Mouse (Mus musculus) myocyte (in vitro differentiated cells): Measurements from ENCODE around the gene Spint5. TPM values are rescaled to one million over a fixed set of nuclear protein-coding genes. Genes with fewer than 3 reads are reported as not detected.

Source experiments
- H3K27me3 ChIP-seq: one replicate; pipeline ENCODE4 v1.6.1; 2011; ENCODE audit not compliant: control insufficient read depth, insufficient read depth, insufficient read length
- H3K36me3 ChIP-seq: one replicate; pipeline ENCODE4 v1.6.1; 2011; ENCODE audit not compliant: control insufficient read depth, insufficient read depth
- H3K4me2 ChIP-seq: one replicate; pipeline ENCODE4 v1.6.1; 2011; ENCODE audit warnings: low read depth, control low read depth
- H3K4me3 ChIP-seq: one replicate; pipeline ENCODE4 v1.5.1; 2011; ENCODE audit warnings: mild to moderate bottlenecking, control low read depth, moderate library complexity
- H3K79me2 ChIP-seq: one replicate; pipeline ENCODE4 v1.6.1; 2011; ENCODE audit not compliant: control insufficient read depth, insufficient read depth
- H3ac ChIP-seq: one replicate; pipeline ENCODE4 v1.6.1; 2011; ENCODE audit not compliant: control insufficient read depth, insufficient read length
- CEBPB ChIP-seq: IDR thresholded peaks from 2 replicates; pipeline ENCODE4 v1.6.1; 2011; ENCODE audit warnings: mild to moderate bottlenecking, moderate library complexity; ENCODE audit not compliant: poor library complexity, insufficient read depth, severe bottlenecking
- E2F4 ChIP-seq: IDR thresholded peaks from one replicate; pipeline ENCODE4 v1.6.1; 2011; ENCODE audit warnings: mild to moderate bottlenecking, control low read depth, moderate library complexity; ENCODE audit not compliant: insufficient read depth
- MAX ChIP-seq: IDR thresholded peaks from one replicate; pipeline ENCODE4 v1.6.1; 2011; ENCODE audit warnings: low read depth, mild to moderate bottlenecking, control low read depth
- MYOD1 ChIP-seq, 3 experiments: IDR thresholded peaks; one replicate each; pipeline ENCODE4 v1.6.1; 2011; ENCODE audit warnings: control low read depth in 2 of 3, low read depth in 2 of 3, mild to moderate bottlenecking in 2 of 3, moderate library complexity in 1 of 3; ENCODE audit not compliant: insufficient read length in 2 of 3, control insufficient read depth in 1 of 3
- MYOG ChIP-seq, 3 experiments: IDR thresholded peaks; one replicate each; pipeline ENCODE4 v1.6.1; 2011; ENCODE audit warnings: control low read depth in 2 of 3, low read depth in 2 of 3, mild to moderate bottlenecking in 2 of 3; ENCODE audit not compliant: insufficient read length in 2 of 3, control insufficient read depth in 1 of 3, insufficient read depth in 1 of 3
- POLR2A ChIP-seq: IDR thresholded peaks from one replicate; pipeline ENCODE4 v1.6.1; 2011; ENCODE audit warnings: low read depth, mild to moderate bottlenecking, control low read depth, moderate library complexity; ENCODE audit not compliant: insufficient read length
- POLR2AphosphoS2 ChIP-seq: IDR thresholded peaks from one replicate; pipeline ENCODE4 v1.6.1; 2011; ENCODE audit warnings: low read depth, control low read depth; ENCODE audit not compliant: insufficient read length
- REST ChIP-seq: IDR thresholded peaks from one replicate; pipeline ENCODE4 v1.6.1; 2011; ENCODE audit warnings: mild to moderate bottlenecking, control low read depth, moderate library complexity; ENCODE audit not compliant: insufficient read depth, insufficient read length
- SRF ChIP-seq: IDR thresholded peaks from one replicate; pipeline ENCODE4 v1.6.1; 2011; ENCODE audit warnings: low read depth; ENCODE audit not compliant: control insufficient read depth, insufficient read length
- TCF12 ChIP-seq: IDR thresholded peaks from one replicate; pipeline ENCODE4 v1.6.1; 2011; ENCODE audit warnings: mild to moderate bottlenecking, control low read depth; ENCODE audit not compliant: poor library complexity, insufficient read depth, severe bottlenecking
- TCF3 ChIP-seq: IDR thresholded peaks from one replicate; pipeline ENCODE4 v1.6.1; 2011; ENCODE audit warnings: low read depth, control low read depth; ENCODE audit not compliant: insufficient read length
- USF1 ChIP-seq: IDR thresholded peaks from one replicate; pipeline ENCODE4 v1.6.1; 2011; ENCODE audit warnings: low read depth, mild to moderate bottlenecking, control low read depth, moderate library complexity
- polyA plus RNA-seq: library from polyadenylated mRNA; unstranded; fragments of >200 nt; fragmentation: generic; extraction: Trizol; gene quantifications from one replicate; pipeline ENCODE4 v1.2.1, GENCODE M21; 2012; ENCODE audit warnings: missing spikeins

Gene Spint5
- polyA plus RNA-seq, 1 experiment, result not detected

- Histone ChIP-seq H3ac (no peak overlapping the region), H3K4me3 (no peak overlapping the region), H3K79me2 (no peaks in the 10 kb centered on the region), H3K4me2 (no peak overlapping the region), H3K27me3 (peaks cover 41% of the 10 kb centered on the region), H3K36me3 (no peaks in the 10 kb centered on the region)
- no peak for TF ChIP-seq E2F4
- no peak for TF ChIP-seq MAX
- no peak for TF ChIP-seq REST
- no peak for TF ChIP-seq CEBPB
- no peak for TF ChIP-seq POLR2A
- TF ChIP-seq SRF, result no peak
- TF ChIP-seq POLR2AphosphoS2, result no peak
- TF ChIP-seq USF1, result no peak
- no peak for TF ChIP-seq MYOD1 (IDR thresholded peaks at IDR 0.05; ENCODE audit: control insufficient read depth in 1 of 3, insufficient read length in 2 of 3, low read depth in 2 of 3)
- no peak for TF ChIP-seq TCF3
Measured at GRCm38 (mm10) chr2:164723276-164723675, 8.2 kb downstream of the Spint5 start.

- no peaks in the 10 kb centered on the region for H3K79me2 ChIP-seq
Measured at GRCm38 (mm10) chr2:164725895-164726619, 11.0 kb downstream of the Spint5 start.

GRCm38 (mm10) chr2:164731719-164732118, 16.6 kb downstream of the Spint5 start:
- no peaks in the 10 kb centered on the region for H3K79me2 ChIP-seq
- peaks cover 18% of the 10 kb centered on the region for H3K27me3 ChIP-seq
- no peak overlapping the region for H3K4me3 ChIP-seq
- H3K36me3 ChIP-seq, result no peaks in the 10 kb centered on the region
- no peak overlapping the region for H3K4me2 ChIP-seq
- H3ac ChIP-seq, result no peak overlapping the region
- TF ChIP-seq E2F4, result no peak

More at GRCm38 (mm10) chr2:164725895-164726619, 11.0 kb downstream of the Spint5 start:
- H3ac ChIP-seq, result no peak overlapping the region
- TF ChIP-seq POLR2AphosphoS2 (no peak), MYOG (IDR thresholded peaks at IDR 0.05; ENCODE audit: control insufficient read depth in 1 of 3, insufficient read depth in 1 of 3, insufficient read length in 2 of 3, low read depth in 2 of 3) (no peak), MAX (no peak), MYOD1 (IDR thresholded peaks at IDR 0.05; ENCODE audit: control insufficient read depth in 1 of 3, insufficient read length in 2 of 3, low read depth in 2 of 3) (no peak), REST (no peak), TCF3 (no peak), POLR2A (no peak)
- no peak overlapping the region for H3K4me3 ChIP-seq
- H3K4me2 ChIP-seq, result no peak overlapping the region
- H3K27me3 ChIP-seq, result peaks cover 37% of the 10 kb centered on the region
- no peaks in the 10 kb centered on the region for H3K36me3 ChIP-seq

GRCm38 (mm10) chr2:164733259-164733658, 18.2 kb downstream of the Spint5 start:
- Histone ChIP-seq H3K27me3 (peaks cover 10% of the 10 kb centered on the region), H3K4me2 (no peak overlapping the region), H3ac (no peak overlapping the region), H3K4me3 (no peak overlapping the region), H3K36me3 (no peaks in the 10 kb centered on the region), H3K79me2 (no peaks in the 10 kb centered on the region)
- no peak for TF ChIP-seq USF1
- no peak for TF ChIP-seq POLR2A
- TF ChIP-seq POLR2AphosphoS2, result no peak
- no peak for TF ChIP-seq MYOG (IDR thresholded peaks at IDR 0.05; ENCODE audit: control insufficient read depth in 1 of 3, insufficient read depth in 1 of 3, insufficient read length in 2 of 3, low read depth in 2 of 3)
- TF ChIP-seq MAX, result no peak
- TF ChIP-seq SRF, result no peak
- TF ChIP-seq CEBPB, result no peak
- TF ChIP-seq E2F4, result no peak
- TF ChIP-seq MYOD1 (IDR thresholded peaks at IDR 0.05; ENCODE audit: control insufficient read depth in 1 of 3, insufficient read length in 2 of 3, low read depth in 2 of 3), result no peak
- TF ChIP-seq REST, result no peak
- no peak for TF ChIP-seq TCF12
- TF ChIP-seq TCF3, result no peak

- H3K4me2 ChIP-seq, result no peak overlapping the region
- H3K4me3 ChIP-seq, result no peak overlapping the region
- peaks cover 5% of the 10 kb centered on the region for H3K27me3 ChIP-seq
- no peak overlapping the region for H3ac ChIP-seq
- TF ChIP-seq MAX (no peak), TCF3 (no peak), MYOD1 (IDR thresholded peaks at IDR 0.05; ENCODE audit: control insufficient read depth in 1 of 3, insufficient read length in 2 of 3, low read depth in 2 of 3) (no peak)
- H3K79me2 ChIP-seq, result no peaks in the 10 kb centered on the region
- no peaks in the 10 kb centered on the region for H3K36me3 ChIP-seq
Measured at GRCm38 (mm10) chr2:164734839-164735238, 19.7 kb downstream of the Spint5 start.
